Mouse (Mus musculus) ES-E14 (cell line): ENCODE data around the gene Tfap4.

Source experiments
- CHD2 ChIP-seq: IDR thresholded peaks from 2 replicates; pipeline ENCODE4 v1.6.1; 2014; ENCODE audit warnings: mild to moderate bottlenecking, low read depth, low read length, inconsistent platforms
- HCFC1 ChIP-seq: IDR thresholded peaks from 2 replicates; pipeline ENCODE4 v1.6.1; 2012; ENCODE audit warnings: low read length, inconsistent platforms, borderline replicate concordance; ENCODE audit not compliant: insufficient read depth
- MAFK ChIP-seq: IDR thresholded peaks from 2 replicates; pipeline ENCODE4 v1.6.1; 2014; ENCODE audit warnings: mild to moderate bottlenecking, low read depth, low read length, inconsistent platforms; ENCODE audit not compliant: insufficient read depth
- ZC3H11A ChIP-seq: IDR thresholded peaks from 2 replicates; pipeline ENCODE4 v1.6.1; 2012; ENCODE audit warnings: low read depth, mild to moderate bottlenecking, inconsistent platforms, low read length, borderline replicate concordance

GRCm38 (mm10) chr16:4522879-4523278 is 36.8 kb downstream of the Tfap4 start:
- TF ChIP-seq MAFK (no peak), ZC3H11A (no peak), CHD2 (no peak), HCFC1 (no peak)
